Mouse (Mus musculus): Measurements from ENCODE around the gene Notch3. TPM values are rescaled to one million over a fixed set of nuclear protein-coding genes. Genes with fewer than 3 reads are reported as not detected.
A peak's percentile ranks its signal among the peaks of the same experiment; 100 is the strongest.

The Notch3 gene
- total RNA-seq, 1 experiment from 2014 or later = not detected

GRCm38 (mm10) chr17:32172485-32172884 lies 5.8 kb upstream of the Notch3 start:
- ATAC-seq (ENCODE audit: extremely low read depth, insufficient number of reproducible peaks, low FRiP score, poor library complexity, severe bottlenecking) = no peak

DNA sequence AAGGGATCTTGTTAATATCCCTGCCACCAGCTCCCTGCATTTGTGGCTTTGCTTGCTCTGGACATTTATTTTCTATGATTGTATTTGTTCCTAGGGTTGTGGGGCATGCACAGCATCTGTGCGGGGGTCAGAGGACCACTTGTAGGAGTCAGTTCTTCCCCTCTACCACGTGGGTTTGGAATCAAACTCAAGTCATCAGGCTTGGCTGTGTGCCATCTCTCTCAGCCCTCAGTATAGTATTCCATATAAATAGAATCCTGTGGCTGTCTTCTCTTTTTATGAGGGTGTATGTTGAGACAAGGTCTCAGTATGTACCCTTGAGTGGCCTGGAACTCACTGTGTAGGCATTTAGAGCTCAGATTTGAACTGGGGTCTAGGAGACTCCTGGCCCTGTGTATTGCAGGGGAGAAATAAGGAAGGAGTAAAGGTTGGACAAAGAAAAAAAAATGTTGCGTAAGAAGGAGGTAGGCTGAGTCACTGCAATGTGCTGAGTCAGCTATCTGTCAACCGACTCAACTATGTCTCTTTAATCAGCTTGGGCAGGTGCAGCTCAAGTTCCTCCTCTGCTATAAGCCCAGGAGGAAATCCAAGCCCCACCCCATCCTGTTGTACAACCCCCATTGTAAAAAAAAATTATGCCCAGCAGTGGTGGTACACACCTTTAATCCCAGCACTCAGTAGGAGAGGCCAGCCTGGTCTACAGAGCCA lies 3.0 kb upstream of the Notch3 start:
- no peak for ATAC-seq (ENCODE audit: extremely low read depth, insufficient number of reproducible peaks, low FRiP score, poor library complexity, severe bottlenecking)

DNA sequence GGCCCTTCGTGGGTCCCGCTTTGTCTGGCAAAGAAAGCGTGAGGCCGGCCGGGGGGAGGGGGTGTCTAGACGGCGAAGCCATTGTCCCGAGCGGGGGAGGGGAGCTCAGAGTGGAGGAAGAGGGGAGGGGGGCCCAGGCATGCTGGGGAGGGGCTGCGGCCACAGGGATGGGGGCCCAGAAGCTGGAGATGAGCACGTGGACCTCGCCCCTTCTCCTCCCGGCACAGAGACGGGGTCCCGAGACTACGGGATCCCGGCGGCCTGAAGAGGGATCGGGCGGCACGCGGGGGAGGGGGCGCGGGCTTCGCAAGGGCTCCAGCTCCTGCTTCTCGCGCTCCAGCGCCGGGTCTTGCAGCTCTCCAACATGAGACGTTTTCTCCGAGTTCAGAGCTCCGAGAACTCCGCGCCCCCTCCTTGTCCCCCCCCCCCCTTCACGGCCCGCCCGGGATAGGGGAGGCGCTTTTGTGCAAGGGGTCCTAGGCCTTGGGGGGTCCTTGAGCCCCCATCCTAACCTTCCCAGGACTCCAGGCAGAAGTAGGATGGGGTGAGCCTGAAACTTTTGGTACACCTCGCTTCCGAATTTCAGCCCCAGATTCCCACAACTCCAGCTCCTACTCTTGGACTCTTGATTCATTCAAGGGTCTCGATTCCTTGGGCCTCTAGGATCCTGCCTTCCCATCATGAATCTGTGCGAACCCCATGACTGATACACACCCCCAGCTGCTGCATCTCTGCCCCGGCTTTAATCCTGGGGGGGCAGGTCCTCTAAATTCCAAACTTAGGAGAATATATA lies 653 bp downstream of the Notch3 start:
- ATAC-seq (ENCODE audit: extremely low read depth, insufficient number of reproducible peaks, low FRiP score, poor library complexity, severe bottlenecking) = no peak

- ATAC-seq (ENCODE audit: extremely low read depth, insufficient number of reproducible peaks, low FRiP score, poor library complexity, severe bottlenecking) = no peak
Observed at GRCm38 (mm10) chr17:32165266-32165802, 1.3 kb downstream of the Notch3 start.

DNA sequence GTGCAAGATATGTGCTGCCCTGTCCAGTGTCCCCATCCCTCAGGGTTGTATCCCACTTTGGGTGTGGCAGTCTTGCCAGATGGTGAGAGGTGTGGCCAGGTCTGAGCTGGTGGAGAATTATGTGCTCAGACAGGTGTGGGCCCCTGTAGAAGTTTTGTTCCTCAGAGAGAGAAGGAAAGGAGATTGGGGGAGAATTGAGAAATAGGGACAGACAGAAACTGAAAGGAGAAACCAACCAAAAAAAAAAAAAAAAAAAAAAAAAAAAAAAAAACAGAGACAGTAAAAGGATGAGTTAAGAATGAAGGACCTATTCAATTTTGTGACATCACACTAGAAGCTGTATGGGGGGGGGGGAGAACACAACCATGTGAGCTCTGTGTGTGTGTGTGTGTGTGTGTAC lies 1.9 kb downstream of the Notch3 start:
- no peak for ATAC-seq (ENCODE audit: extremely low read depth, insufficient number of reproducible peaks, low FRiP score, poor library complexity, severe bottlenecking)

DNA sequence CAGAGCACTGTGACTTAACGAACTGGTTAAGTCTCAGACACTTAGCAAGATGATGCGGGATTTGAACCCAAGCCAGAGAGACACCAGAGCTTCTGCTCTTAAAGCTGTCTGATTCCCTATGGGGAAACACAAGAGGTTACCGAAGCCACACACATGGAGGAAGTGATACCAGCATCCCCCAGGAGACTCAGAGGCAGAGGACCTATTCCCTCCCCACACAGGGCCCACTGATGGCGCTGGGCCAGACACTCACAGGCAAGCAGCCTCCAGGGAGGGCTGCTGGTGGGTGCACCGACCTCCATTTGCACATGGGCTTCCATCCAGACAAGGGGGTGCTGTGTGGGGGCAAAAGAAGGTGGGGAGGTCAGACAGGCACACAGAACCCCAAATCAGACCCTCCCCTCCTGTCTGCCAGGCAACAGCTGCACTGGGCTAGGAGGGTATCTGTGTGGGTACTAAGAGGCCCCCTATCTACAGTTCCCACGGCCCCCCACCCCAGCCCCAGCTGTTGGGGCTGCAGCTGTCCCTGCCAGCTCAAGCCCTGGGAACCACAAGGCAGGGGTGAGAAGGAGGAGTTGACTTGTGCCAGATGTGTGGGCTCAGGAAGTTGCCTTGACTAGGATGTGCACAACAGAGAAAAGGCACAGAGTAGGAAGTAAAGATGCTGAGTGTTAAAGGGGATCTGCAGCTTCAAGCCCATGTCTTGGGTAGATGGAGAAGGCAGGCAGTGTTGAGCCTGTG lies 2.6 kb downstream of the Notch3 start:
- ATAC-seq (ENCODE audit: extremely low read depth, insufficient number of reproducible peaks, low FRiP score, poor library complexity, severe bottlenecking) = peak; percentile 62

DNA sequence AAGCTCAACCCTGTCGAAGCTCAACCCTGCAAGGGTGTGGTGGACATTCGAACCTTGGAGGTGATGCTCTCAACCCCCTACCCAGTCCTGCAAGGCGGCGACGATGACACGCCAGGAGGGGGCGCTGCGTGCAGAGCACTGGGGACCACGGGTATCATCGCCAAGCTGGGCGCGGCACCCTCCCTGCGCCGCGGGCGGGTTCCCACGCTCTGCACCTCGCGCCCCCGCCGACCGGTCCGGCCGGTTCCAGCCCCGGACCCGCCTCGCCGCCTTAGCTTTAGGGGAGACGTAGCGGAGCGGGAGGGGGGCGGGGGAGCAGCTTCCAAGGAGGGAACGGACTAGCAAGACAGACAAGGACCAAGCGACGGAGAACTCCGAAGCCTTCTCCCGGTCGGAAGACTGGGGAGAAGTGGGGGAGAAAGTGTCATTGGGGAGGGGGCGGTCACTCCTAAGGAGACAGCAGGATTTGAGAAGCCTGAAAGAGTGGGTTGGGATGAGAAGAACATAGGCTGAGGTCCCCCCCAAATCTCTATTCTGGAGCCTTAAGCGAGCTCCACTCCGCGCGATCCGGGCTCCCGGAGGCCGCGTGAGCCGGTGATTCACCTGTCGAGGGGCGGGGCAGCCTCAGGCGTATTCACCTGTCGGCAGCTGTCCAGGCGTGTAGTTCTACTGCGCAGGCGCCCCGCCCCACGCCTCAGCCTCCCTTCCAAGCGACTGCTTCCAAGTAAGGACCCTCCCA lies 4.4 kb downstream of the Notch3 start:
- no peak for ATAC-seq (ENCODE audit: extremely low read depth, insufficient number of reproducible peaks, low FRiP score, poor library complexity, severe bottlenecking)

GRCm38 (mm10) chr17:32160882-32161281 lies 5.8 kb downstream of the Notch3 start:
- ATAC-seq (ENCODE audit: extremely low read depth, insufficient number of reproducible peaks, low FRiP score, poor library complexity, severe bottlenecking) = no peak

DNA sequence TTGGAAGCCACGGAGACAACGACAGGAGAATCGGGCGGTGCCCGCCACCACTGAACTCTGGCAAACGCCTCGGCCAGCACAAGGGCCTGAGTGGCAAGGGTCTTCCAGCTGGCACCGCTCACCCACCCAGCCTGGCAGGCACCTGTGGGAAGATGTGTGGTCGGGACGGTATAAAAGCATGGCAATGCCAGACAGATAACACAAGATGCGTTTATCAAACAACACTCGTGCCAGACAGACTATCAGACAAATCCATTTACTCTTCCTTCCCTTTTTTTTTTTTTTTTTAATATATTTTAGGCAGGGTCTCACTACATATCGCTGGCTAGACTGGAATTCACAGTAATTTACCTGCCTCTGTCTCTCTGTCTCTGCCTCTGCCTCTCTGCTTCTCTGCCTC lies 7.8 kb downstream of the Notch3 start:
- no peak for ATAC-seq (ENCODE audit: extremely low read depth, insufficient number of reproducible peaks, low FRiP score, poor library complexity, severe bottlenecking)

DNA sequence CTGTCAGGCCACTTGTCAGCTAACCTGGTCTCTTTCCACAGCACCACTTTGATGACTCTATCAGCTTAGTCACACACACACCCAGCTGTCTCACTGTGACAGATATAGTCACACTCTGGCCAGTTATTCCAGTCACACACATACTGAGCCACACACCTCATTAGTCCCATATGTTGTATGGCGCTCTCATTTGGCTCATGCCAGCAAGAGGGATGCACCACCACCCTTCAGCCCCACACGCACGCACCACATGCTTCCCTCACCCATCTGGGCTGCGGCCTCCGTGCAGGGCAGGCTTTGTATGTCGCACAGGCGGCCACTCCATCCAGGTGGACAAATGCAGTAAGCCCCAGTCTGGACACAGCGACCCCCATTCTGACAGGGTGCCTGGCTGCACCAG lies 19.9 kb downstream of the Notch3 start:
- no peak for ATAC-seq (ENCODE audit: extremely low read depth, insufficient number of reproducible peaks, low FRiP score, poor library complexity, severe bottlenecking)

DNA sequence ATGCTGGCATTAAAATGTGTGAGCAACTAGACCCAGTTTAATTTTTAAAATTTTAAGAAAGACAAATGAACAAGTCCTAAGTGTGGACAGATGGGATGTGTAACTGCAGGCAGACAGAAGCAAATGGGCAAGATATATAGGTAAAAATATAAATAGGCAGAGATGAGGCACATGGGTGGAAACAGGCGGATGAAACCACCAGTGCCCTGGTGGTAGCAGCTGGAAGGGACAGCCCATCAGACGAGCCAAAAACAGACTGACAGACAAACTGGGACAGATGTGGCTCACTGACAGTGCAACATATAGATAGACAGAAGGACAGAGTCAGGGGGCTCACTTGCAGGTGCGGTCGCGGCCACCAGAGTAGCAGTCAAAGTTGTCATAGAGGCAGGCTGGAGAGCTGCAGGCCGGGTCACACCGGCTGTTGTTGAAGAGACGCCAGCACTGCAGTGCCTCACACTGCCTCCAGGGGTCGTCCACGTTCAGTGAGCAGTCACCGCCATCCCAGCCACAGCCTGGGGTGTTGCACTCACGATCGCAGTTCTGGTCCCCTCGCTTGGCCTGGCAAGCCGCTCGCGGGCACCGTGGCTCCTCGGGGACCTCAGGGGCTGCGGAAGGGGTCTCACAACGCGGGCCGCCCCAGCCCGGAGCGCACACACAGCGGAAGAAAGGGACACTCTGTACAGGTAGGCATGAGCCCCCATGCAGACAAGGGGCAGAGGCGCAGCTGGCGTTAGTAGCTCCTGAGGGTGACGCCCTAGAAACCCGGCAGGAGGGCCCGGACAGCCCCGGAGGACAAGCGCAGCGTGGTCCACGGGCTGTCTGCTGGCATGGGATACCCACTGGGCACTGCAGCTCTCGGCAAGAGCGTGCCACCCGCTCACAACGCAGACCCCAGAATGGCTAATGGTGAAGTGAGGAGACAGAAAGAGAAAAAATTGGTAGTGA lies 23.5 kb downstream of the Notch3 start:
- peak; percentile 68 for ATAC-seq (ENCODE audit: extremely low read depth, insufficient number of reproducible peaks, low FRiP score, poor library complexity, severe bottlenecking)

DNA sequence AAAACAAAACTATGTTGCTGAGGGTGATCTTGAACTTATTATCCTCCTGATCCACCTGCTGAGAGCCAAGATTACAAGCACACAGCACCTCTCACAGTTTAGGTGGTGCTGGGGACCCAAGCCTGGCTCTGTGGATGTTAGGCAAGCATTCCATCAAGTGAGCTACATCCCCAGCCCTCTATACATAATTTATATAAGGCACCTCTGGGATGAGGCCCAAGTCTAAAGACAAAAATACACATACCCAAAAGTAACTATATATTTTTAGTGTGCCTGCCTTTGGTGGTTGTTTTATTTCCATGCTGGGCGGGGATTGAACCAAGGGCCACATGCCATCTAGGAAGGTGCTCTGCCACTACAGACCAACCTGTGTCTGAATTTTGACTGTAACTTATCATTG lies 24.4 kb downstream of the Notch3 start:
- no peak for ATAC-seq (ENCODE audit: extremely low read depth, insufficient number of reproducible peaks, low FRiP score, poor library complexity, severe bottlenecking)

DNA sequence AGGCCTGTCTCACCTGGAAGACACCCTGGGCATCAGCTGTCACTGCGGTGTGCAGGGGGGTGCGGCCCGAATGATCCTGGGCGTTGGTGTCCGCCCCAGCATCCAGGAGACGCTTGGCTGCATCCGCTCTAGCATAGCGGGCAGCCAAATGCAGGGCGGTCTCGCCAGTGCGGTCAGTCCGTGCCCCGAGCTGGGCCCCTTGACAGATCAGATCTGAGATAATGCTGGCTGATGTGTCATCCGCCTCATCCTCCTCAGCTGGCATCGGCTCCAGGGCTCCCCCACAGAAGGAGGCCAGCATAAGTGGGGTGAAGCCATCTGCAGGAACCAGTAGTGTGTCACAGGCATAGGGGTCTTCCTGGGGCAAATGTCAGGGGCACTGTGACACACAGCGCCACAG lies 33.3 kb downstream of the Notch3 start:
- ATAC-seq (ENCODE audit: extremely low read depth, insufficient number of reproducible peaks, low FRiP score, poor library complexity, severe bottlenecking) = no peak

- no peak for ATAC-seq (ENCODE audit: extremely low read depth, insufficient number of reproducible peaks, low FRiP score, poor library complexity, severe bottlenecking)
Observed at GRCm38 (mm10) chr17:32132087-32132486, 34.6 kb downstream of the Notch3 start.

GRCm38 (mm10) chr17:32130506-32130905 lies 36.1 kb downstream of the Notch3 start:
- no peak for ATAC-seq (ENCODE audit: extremely low read depth, insufficient number of reproducible peaks, low FRiP score, poor library complexity, severe bottlenecking)

DNA sequence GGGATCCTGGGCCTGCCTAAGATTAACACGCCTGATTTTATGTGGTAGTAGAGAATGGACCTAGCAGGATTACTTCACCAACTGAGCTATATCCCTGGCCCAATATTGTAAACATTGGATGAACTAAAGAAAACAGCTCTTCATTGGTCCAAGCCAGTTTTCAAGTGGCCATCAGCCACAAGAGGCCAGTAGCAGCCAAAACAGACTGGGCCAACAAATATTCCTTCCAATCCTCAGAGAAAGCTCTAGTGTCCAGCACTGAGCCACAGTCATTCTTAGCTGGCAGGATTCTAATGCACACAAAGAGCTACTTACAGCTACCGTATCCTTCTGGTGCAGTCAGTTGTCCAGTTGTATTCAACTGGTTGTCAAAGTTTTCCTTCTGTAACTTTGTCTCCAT lies 39.5 kb downstream of the Notch3 start:
- ATAC-seq (ENCODE audit: extremely low read depth, insufficient number of reproducible peaks, low FRiP score, poor library complexity, severe bottlenecking) = no peak

DNA sequence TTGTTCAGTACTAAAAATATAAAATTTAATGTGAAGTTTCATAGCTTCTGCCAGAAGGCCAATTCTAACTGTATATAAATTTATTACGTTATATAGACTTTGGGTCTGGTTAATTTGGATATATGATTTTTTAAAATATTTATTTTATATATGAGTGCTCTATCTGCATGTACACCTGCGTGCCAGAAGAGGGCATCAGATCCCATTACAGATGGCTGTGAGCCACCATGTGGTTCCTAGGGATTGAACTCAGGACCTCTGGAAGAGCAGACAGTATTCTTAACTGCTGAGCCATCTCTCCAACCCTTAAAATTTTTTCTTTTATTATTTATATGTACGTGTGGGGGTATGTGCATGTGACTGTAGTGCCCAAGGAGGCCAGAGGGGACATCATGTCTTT lies 41.2 kb downstream of the Notch3 start:
- ATAC-seq (ENCODE audit: extremely low read depth, insufficient number of reproducible peaks, low FRiP score, poor library complexity, severe bottlenecking) = no peak

DNA sequence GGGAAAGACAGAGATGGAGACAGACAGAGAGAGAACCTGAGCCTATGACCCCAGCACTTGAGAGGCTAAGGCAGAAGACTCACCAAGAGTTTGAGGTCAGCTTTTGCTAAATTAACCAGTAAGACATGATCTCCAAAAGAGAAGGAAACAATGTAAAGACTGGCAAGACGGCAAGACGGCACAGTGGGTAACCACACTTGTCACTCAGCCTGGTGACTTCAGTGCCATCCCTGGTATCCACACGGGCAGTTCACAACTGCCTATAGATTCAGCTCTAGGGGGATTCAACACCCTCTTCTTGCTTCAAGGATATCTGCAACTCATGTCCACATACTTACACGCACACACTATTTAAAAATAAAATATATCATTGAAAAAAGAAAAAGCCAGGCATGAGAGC lies 43.1 kb downstream of the Notch3 start:
- no peak for ATAC-seq (ENCODE audit: extremely low read depth, insufficient number of reproducible peaks, low FRiP score, poor library complexity, severe bottlenecking)

Measured in neutrophil, adult 5-6 weeks (primary cell).